Mouse (Mus musculus): ENCODE data around the gene Sspo. TPM values are rescaled to one million over a fixed set of nuclear protein-coding genes. Genes with fewer than 3 reads are reported as not detected.

Sspo gene
- total and polyA plus RNA-seq, 3 experiments = not detected

DNA sequence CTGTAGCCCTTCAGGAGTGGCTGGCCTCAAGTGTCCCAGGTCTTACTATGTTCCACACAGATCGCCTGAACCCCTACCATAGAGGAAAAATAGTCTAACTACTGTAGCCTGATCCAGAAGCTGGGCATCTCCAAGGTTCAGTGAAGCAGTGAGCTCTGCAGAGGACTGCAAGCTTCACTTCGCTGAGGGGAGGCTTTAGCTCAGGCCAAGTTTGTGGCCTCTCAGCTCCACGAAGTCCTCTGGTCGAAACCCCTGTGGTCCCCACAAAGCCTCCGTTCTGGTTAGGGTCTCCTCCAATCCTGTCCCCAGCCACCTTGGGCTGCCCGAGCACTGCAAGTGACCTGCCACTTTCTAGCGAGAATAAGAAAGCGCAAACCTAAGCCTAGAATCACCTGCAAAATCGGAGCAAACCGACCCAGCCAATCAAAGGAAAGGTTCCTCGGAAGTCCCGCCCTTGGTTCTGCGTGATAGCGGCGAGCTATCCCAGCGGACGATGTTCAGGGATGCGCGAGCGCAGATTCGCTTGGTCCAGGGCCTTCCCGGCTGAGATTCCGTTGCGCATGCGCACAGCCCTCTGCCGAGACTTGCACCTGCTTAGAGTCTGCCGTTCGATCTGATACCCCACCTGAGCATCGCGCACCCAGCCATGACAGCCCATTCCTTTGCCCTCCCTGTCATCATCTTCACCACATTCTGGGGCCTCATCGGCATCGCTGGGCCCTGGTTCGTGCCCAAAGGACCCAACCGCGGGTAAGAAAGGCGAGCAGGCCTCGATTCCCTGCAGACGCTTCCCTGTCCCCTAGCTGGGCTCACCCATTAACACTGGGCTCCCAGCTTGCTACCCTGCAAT is 89.3 kb downstream of the Sspo start, which contains the start of gene Atp6v0e2:
Gene Atp6v0e2 (plus strand): TSS at position 511 of the 850 bp plus-strand sequence.
- TF ChIP-seq RCOR1 (IDR thresholded peaks at IDR 0.05; ENCODE audit: low read depth, low read length) (no peak), GATA1 (IDR thresholded peaks at IDR 0.05; ENCODE audit: low read depth, low read length) (no peak), USF1 (IDR thresholded peaks at IDR 0.05; ENCODE audit: low read depth, low read length) (no peak), ETS1 (IDR thresholded peaks at IDR 0.05; ENCODE audit: low read depth, low read length) (no peak), TAL1 (IDR thresholded peaks at IDR 0.05; ENCODE audit: low read length) (no peak), NELFE (IDR thresholded peaks at IDR 0.05; ENCODE audit: low read depth, low read length) (no peak), RAD21 (IDR thresholded peaks at IDR 0.05; ENCODE audit: low read depth, low read length) (no peak), ZC3H11A (IDR thresholded peaks at IDR 0.05; ENCODE audit: low read depth, low read length) (no peak), CTCF (IDR thresholded peaks at IDR 0.05 in 2 of 3, conservative IDR thresholded peaks at IDR 0.05 in 1 of 3; ENCODE audit: control insufficient read depth in 1 of 3, insufficient read depth in 1 of 3, low read depth in 2 of 3, low read length in 3 of 3, poor library complexity in 1 of 3, severe bottlenecking in 1 of 3) (no peak), POLR2AphosphoS2 (IDR thresholded peaks at IDR 0.05; ENCODE audit: low read length) (no peak), ZNF384 (IDR thresholded peaks at IDR 0.05; ENCODE audit: low read depth, low read length) (no peak), GABPA (IDR thresholded peaks at IDR 0.05; ENCODE audit: low read depth, low read length) (no peak), MAFK (IDR thresholded peaks at IDR 0.05; ENCODE audit: borderline replicate concordance, low read depth, low read length) (no peak), MYB (IDR thresholded peaks at IDR 0.05; ENCODE audit: low read depth, low read length) (no peak)
- no peak within 1 kb of the TSS for H3K27ac ChIP-seq (ENCODE audit: control insufficient read depth, low read depth, low read length)
- no peak within 1 kb of the TSS for H3K9ac ChIP-seq (ENCODE audit: control insufficient read depth, low read depth, low read length, poor library complexity, severe bottlenecking)
- H3K36me3 ChIP-seq (ENCODE audit: control insufficient read depth in 1 of 2, insufficient read depth in 2 of 2, low read length in 2 of 2) = no peaks in the 10 kb centered on the region
- H3K4me1 ChIP-seq (ENCODE audit: control insufficient read depth in 1 of 2, insufficient read depth in 2 of 2, low read length in 2 of 2) = no peaks in the 10 kb centered on the region
- H3K79me2 ChIP-seq (ENCODE audit: control insufficient read depth, insufficient read depth, low read length, poor library complexity) = no peaks in the 10 kb centered on the region
- H3K4me3 ChIP-seq (ENCODE audit: control insufficient read depth in 1 of 2, insufficient read depth in 1 of 2, low read depth in 2 of 2, low read length in 2 of 2) = no peak within 1 kb of the TSS
- no peaks in the 10 kb centered on the region for H3K9me3 ChIP-seq (replicated peaks; ENCODE audit: insufficient read depth, low read length)
- no peaks in the 10 kb centered on the region for H3K27me3 ChIP-seq (ENCODE audit: control insufficient read depth in 1 of 2, insufficient read depth in 2 of 2, low read length in 2 of 2)
- no peak for DNase-seq (ENCODE audit: low read depth, low spot score)

DNA sequence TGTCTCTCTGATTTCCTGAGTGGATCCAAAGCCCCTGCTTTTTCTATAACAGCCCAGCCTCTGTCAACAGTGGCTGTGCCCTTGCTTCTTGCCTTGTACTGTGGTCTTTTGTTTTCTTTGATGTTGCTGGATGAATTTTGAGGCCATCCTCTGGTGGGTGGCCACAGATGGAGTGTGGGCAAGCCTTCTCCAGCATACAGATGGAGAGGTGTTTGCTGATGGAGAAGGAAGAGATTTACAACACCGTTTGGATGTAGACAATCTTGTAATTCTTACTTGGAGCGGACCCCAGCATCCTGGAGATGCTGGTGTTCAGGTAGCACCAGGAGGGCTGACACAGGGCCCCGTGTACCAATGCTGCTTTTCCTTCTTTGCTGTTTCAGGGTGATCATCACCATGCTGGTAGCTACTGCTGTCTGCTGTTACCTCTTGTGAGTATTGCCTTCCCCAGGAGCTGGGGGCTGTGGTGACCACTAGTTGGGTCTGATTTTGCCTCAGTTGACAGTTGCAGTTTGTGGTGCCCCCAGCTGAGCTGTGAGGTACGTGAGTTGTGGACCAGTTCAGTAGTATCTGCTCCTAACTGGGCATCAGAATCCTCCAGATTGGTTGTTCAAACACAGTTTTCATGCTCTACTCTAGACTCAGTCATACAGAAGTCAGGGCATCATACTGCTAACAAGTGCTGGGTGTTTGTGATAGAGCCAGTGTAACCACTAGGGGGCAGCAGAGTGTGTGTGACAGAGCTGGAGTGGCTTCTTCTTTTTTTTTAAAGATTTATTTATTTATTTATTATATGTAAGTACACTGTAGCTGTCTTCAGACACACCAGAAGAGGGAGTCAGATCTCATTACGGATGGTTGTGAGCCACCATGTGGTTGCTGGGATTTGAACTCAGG is 91.1 kb downstream of the Sspo start:
- Histone ChIP-seq H3K9ac (ENCODE audit: control insufficient read depth, low read depth, low read length, poor library complexity, severe bottlenecking) (no peak overlapping the region), H3K9me3 (replicated peaks; ENCODE audit: insufficient read depth, low read length) (no peaks in the 10 kb centered on the region), H3K4me1 (ENCODE audit: control insufficient read depth in 1 of 2, insufficient read depth in 2 of 2, low read length in 2 of 2) (no peaks in the 10 kb centered on the region), H3K27me3 (ENCODE audit: control insufficient read depth in 1 of 2, insufficient read depth in 2 of 2, low read length in 2 of 2) (no peaks in the 10 kb centered on the region), H3K79me2 (ENCODE audit: control insufficient read depth, insufficient read depth, low read length, poor library complexity) (no peaks in the 10 kb centered on the region), H3K27ac (ENCODE audit: control insufficient read depth, low read depth, low read length) (no peak overlapping the region), H3K36me3 (ENCODE audit: control insufficient read depth in 1 of 2, insufficient read depth in 2 of 2, low read length in 2 of 2) (no peaks in the 10 kb centered on the region), H3K4me3 (ENCODE audit: control insufficient read depth in 1 of 2, insufficient read depth in 1 of 2, low read depth in 2 of 2, low read length in 2 of 2) (no peak overlapping the region)
- TF ChIP-seq RAD21 (IDR thresholded peaks at IDR 0.05; ENCODE audit: low read depth, low read length) (peak; percentile 2), GATA1 (IDR thresholded peaks at IDR 0.05; ENCODE audit: low read depth, low read length) (no peak), RCOR1 (IDR thresholded peaks at IDR 0.05; ENCODE audit: low read depth, low read length) (no peak), CTCF (IDR thresholded peaks at IDR 0.05 in 2 of 3, conservative IDR thresholded peaks at IDR 0.05 in 1 of 3; ENCODE audit: control insufficient read depth in 1 of 3, insufficient read depth in 1 of 3, low read depth in 2 of 3, low read length in 3 of 3, poor library complexity in 1 of 3, severe bottlenecking in 1 of 3) (peak; percentile 21 to 47 (median 27); a peak in 4 of 6 replicates)
- DNase-seq (ENCODE audit: low read depth, low spot score) = peak; percentile 24
